Mouse (Mus musculus) adrenal gland, adult 8-10 months (tissue): ENCODE data around the gene Tm9sf3. TPM values are rescaled to one million over a fixed set of nuclear protein-coding genes. Genes with fewer than 3 reads are reported as not detected.

ENCODE experiments used
- DNase-seq: peaks from one replicate; pipeline ENCODE4 v3.0.0; 2022
- total RNA-seq, 4 experiments: library from RNA; stranded (reverse); gene quantifications; 2 replicates each; pipeline ENCODE4 v1.2.4; 2022

Tm9sf3 gene
- total RNA-seq, 4 experiments from 2014 or later, result 163 to 188 (median 173) TPM

- DNase-seq, result no peak
Observed at GRCm38 (mm10) chr19:41165914-41166235, 97.9 kb downstream of the Tm9sf3 start.

DNA sequence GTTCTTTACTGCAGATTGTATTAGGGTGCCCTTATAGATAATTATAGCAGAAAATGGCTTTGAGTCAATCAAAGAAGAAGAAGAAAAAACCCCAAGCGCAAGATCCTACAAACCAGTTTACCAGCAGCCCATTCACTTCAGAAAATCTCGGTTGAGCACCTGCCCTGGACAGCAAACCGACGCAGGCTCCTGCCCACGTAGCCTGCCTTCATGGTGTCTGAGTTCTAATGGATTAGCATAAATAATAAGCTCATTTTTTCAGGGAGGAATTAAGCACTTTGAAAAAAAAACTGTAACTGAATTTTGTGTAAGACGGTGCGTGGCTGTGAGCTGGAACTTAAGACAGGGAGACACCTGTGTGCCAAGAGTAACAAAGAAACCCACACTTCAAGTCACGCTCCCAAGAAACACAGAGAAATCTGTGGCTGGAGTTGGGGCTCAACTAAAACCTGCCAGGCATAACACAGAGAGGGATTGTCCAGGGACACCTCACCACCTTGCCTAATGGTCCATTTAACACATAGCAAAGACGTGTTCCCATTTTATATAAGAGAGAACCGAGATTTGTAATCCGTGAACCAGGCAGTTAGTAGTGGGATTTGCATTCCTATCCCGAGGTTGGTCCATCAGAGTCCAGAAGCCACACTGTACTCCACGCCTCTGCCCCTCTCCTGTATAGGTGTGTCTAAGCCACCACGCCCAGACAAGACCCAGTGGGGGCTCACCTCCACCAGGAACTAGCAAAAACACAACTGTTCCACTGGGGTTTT lies 98.5 kb downstream of the Tm9sf3 start:
- no peak for DNase-seq

- no peak for DNase-seq
Observed at GRCm38 (mm10) chr19:41164447-41165095, 99.2 kb downstream of the Tm9sf3 start.

Other genes starting within 250 kb of the Tm9sf3 start
- not detected for gene Dntt, start 234.7 kb downstream of the Tm9sf3 start, total RNA-seq
- not detected for gene Opalin, start 186.9 kb downstream of the Tm9sf3 start, total RNA-seq
- gene Tll2, start 57.2 kb downstream of the Tm9sf3 start, total RNA-seq, result under 1 TPM in 1 of 4 experiments, not detected in 3; 0.07 TPM
- gene Pik3ap1, start 121.1 kb upstream of the Tm9sf3 start, total RNA-seq, result 10 to 100 TPM; 15.8 to 36.6 (median 26.2) TPM
- gene Lcor, start 218.6 kb upstream of the Tm9sf3 start, total RNA-seq, result 10 to 100 TPM; 13.9 to 26.2 (median 19.9) TPM